Mouse (Mus musculus): ENCODE results near the gene Tnni2. TPM values are rescaled to one million over a fixed set of nuclear protein-coding genes. Genes with fewer than 3 reads are reported as not detected.

Tnni2 gene
- polyA plus RNA-seq, 1 experiment from 2014 or later, result 1.9 TPM

Other genes starting within 250 kb of the Tnni2 start
- gene Krtap5-3, start 240.4 kb upstream of the Tnni2 start, polyA plus RNA-seq (2016; fragmentation: Nextera tagmentation; extraction: Ambion mirVana), result not detected in 2 replicates
- not detected in 2 replicates for gene Gm7579, start 229.9 kb upstream of the Tnni2 start, polyA plus RNA-seq (2016; fragmentation: Nextera tagmentation; extraction: Ambion mirVana)
- gene Krtap5-5, start 211.8 kb upstream of the Tnni2 start, polyA plus RNA-seq (2016; fragmentation: Nextera tagmentation; extraction: Ambion mirVana), result not detected in 2 replicates
- gene Gm40460, start 200.7 kb upstream of the Tnni2 start, polyA plus RNA-seq (2016; fragmentation: Nextera tagmentation; extraction: Ambion mirVana), result not detected in 2 replicates
- gene Gm2431, start 183.5 kb upstream of the Tnni2 start, polyA plus RNA-seq (2016; fragmentation: Nextera tagmentation; extraction: Ambion mirVana), result not detected in 2 replicates
- not detected in 2 replicates for gene Gm4559, start 167.4 kb upstream of the Tnni2 start, polyA plus RNA-seq (2016; fragmentation: Nextera tagmentation; extraction: Ambion mirVana)
- not detected in 2 replicates for gene Krtap5-1, start 144.7 kb upstream of the Tnni2 start, polyA plus RNA-seq (2016; fragmentation: Nextera tagmentation; extraction: Ambion mirVana)
- gene Krtap5-4, start 138.3 kb upstream of the Tnni2 start, polyA plus RNA-seq (2016; fragmentation: Nextera tagmentation; extraction: Ambion mirVana), result not detected in 2 replicates
- gene Ifitm10, start 68.1 kb upstream of the Tnni2 start, polyA plus RNA-seq (2016; fragmentation: Nextera tagmentation; extraction: Ambion mirVana), result 0.82 and 1.3 TPM in 2 replicates
- not detected in 2 replicates for gene Gm49369, start 59.1 kb upstream of the Tnni2 start, polyA plus RNA-seq (2016; fragmentation: Nextera tagmentation; extraction: Ambion mirVana)
- 213 and 215 TPM in 2 replicates for gene Ctsd, start 53.8 kb upstream of the Tnni2 start, polyA plus RNA-seq (2016; fragmentation: Nextera tagmentation; extraction: Ambion mirVana)
- gene Syt8, start 7.0 kb upstream of the Tnni2 start, polyA plus RNA-seq (2016; fragmentation: Nextera tagmentation; extraction: Ambion mirVana), result 0.30 TPM in 1 of 2 replicates, not detected in the other
- gene Lsp1, start 19.0 kb downstream of the Tnni2 start, polyA plus RNA-seq (2016; fragmentation: Nextera tagmentation; extraction: Ambion mirVana), result 9.6 and 14.4 TPM in 2 replicates
- 1.8 and 5.8 TPM in 2 replicates for gene Tnnt3, start 57.0 kb downstream of the Tnni2 start, polyA plus RNA-seq (2016; fragmentation: Nextera tagmentation; extraction: Ambion mirVana)
- gene Mrpl23, start 90.9 kb downstream of the Tnni2 start, polyA plus RNA-seq (2016; fragmentation: Nextera tagmentation; extraction: Ambion mirVana), result 8.4 and 13.4 TPM in 2 replicates
- 323 and 363 TPM in 2 replicates for gene Igf2, start 225.0 kb downstream of the Tnni2 start, polyA plus RNA-seq (2016; fragmentation: Nextera tagmentation; extraction: Ambion mirVana)
- not detected in 2 replicates for gene Gm49394, start 228.1 kb downstream of the Tnni2 start, polyA plus RNA-seq (2016; fragmentation: Nextera tagmentation; extraction: Ambion mirVana)